Mouse (Mus musculus): ENCODE results near the gene Cdk19. TPM values are rescaled to one million over a fixed set of nuclear protein-coding genes. Genes with fewer than 3 reads are reported as not detected.
A peak's percentile ranks its signal among the peaks of the same experiment; 100 is the strongest.
"Not testable (repeated sequence)": the region's sequence is repeated elsewhere in the genome, so short reads cannot be mapped to it uniquely, and the experiment has no call there.

Cdk19 gene
- polyA plus RNA-seq, 1 experiment from 2014 or later = 11.3 TPM

DNA sequence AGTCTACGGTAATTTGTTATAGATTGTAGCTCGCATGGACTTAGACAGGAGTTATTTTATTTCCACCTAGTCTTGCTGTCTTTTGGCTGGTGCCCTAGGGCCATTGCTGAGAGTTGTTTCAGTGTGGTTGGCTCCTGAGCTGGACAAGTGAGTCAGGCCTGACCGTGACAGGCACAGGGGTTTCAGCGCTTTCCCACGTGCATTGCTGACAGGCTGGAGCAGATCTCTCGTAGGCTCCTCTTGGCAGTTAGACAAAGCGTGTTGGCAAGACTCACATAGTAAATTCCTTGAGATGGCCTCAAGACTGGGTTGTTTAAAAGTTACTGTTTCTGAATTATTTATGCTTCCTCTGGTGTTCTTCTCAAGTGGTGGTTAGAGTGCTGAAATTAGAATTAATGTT, 77.6 kb downstream of the Cdk19 start:
- no peak for ATAC-seq (replicated peaks; ENCODE audit: insufficient number of reproducible peaks, low FRiP score, low TSS enrichment, low read depth)
- Histone ChIP-seq H3K9me3 (replicated peaks; ENCODE audit: control insufficient read depth, low read length) (no peaks in the 10 kb centered on the region), H3K27me3 (ENCODE audit: control insufficient read depth, insufficient read depth, low read length) (no peaks in the 10 kb centered on the region), H3K9ac (replicated peaks; ENCODE audit: low read length) (no peak overlapping the region), H3K36me3 (replicated peaks; ENCODE audit: control insufficient read depth, insufficient read depth, low read depth, low read length) (no peaks in the 10 kb centered on the region), H3K27ac (replicated peaks; ENCODE audit: low read depth, low read length) (no peak overlapping the region), H3K4me1 (ENCODE audit: control insufficient read depth, insufficient read depth, low read length) (no peaks in the 10 kb centered on the region), H3K4me2 (ENCODE audit: low read depth, low read length) (no peak overlapping the region), H3K4me3 (ENCODE audit: low read depth, low read length) (no peak overlapping the region)
- DNase-seq (ENCODE audit: low spot score) = no peak
- WGBS = 79% methylated on average over 7 of the region's 7 CpGs

DNA sequence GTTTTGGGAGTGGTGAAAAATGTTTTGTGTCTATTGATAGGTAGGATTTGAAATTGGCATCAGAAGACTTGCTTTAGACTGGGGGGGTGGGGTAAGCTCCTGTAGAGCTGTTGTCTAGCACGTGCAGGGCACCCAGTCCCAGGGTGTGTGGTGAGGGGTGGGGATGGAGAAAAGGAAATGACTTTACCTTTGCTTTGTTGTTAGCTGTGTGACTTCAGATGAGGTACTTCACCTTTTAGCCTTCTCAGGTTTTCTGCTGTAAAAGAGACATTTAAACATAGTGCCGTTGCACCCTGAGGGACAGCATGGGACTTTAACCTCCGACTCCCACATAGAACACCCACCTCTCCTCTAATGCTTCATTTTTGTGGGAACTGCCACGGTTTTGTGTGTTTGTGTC, 80.5 kb downstream of the Cdk19 start:
- Histone ChIP-seq H3K9ac (replicated peaks; ENCODE audit: low read length) (no peak overlapping the region), H3K4me3 (ENCODE audit: low read depth, low read length) (no peak overlapping the region), H3K4me2 (ENCODE audit: low read depth, low read length) (no peak overlapping the region), H3K4me1 (ENCODE audit: control insufficient read depth, insufficient read depth, low read length) (no peaks in the 10 kb centered on the region), H3K36me3 (replicated peaks; ENCODE audit: control insufficient read depth, insufficient read depth, low read depth, low read length) (no peaks in the 10 kb centered on the region), H3K27me3 (ENCODE audit: control insufficient read depth, insufficient read depth, low read length) (no peaks in the 10 kb centered on the region), H3K9me3 (replicated peaks; ENCODE audit: control insufficient read depth, low read length) (no peaks in the 10 kb centered on the region), H3K27ac (replicated peaks; ENCODE audit: low read depth, low read length) (no peak overlapping the region)
- 81% methylated on average over 4 of the region's 4 CpGs for WGBS
- ATAC-seq (replicated peaks; ENCODE audit: insufficient number of reproducible peaks, low FRiP score, low TSS enrichment, low read depth) (no peak), DNase-seq (ENCODE audit: low spot score) (no peak)

DNA sequence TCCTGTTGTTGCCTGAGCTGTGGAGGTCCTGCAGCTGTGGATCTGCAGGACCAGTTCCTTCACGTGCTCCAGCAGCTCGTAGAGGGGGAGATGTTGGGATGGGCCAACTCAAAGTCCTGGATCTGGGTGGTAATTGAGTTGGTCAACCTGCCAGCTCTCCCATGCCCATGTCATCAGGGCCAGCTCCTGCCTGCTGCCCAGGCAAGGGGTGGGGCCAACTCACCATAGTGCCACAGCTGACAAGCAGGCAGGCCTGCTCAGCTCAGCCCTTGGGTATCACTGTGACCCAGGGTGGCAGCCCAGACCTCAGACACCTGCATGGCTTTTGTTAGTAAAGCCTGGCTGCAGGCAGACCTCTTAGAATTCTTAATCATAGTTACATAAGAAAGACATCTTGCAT, 81.3 kb downstream of the Cdk19 start:
- WGBS = 88% methylated on average over 2 of the region's 2 CpGs
- H3K9ac ChIP-seq (replicated peaks; ENCODE audit: low read length) = no peak overlapping the region
- ATAC-seq (replicated peaks; ENCODE audit: insufficient number of reproducible peaks, low FRiP score, low TSS enrichment, low read depth) (no peak), DNase-seq (ENCODE audit: low spot score) (no peak)
- H3K36me3 ChIP-seq (replicated peaks; ENCODE audit: control insufficient read depth, insufficient read depth, low read depth, low read length) = no peaks in the 10 kb centered on the region
- no peaks in the 10 kb centered on the region for H3K9me3 ChIP-seq (replicated peaks; ENCODE audit: control insufficient read depth, low read length)
- no peak overlapping the region for H3K4me3 ChIP-seq (ENCODE audit: low read depth, low read length)
- H3K27me3 ChIP-seq (ENCODE audit: control insufficient read depth, insufficient read depth, low read length) = no peaks in the 10 kb centered on the region
- H3K27ac ChIP-seq (replicated peaks; ENCODE audit: low read depth, low read length) = no peak overlapping the region
- no peak overlapping the region for H3K4me2 ChIP-seq (ENCODE audit: low read depth, low read length)
- H3K4me1 ChIP-seq (ENCODE audit: control insufficient read depth, insufficient read depth, low read length) = no peaks in the 10 kb centered on the region

DNA sequence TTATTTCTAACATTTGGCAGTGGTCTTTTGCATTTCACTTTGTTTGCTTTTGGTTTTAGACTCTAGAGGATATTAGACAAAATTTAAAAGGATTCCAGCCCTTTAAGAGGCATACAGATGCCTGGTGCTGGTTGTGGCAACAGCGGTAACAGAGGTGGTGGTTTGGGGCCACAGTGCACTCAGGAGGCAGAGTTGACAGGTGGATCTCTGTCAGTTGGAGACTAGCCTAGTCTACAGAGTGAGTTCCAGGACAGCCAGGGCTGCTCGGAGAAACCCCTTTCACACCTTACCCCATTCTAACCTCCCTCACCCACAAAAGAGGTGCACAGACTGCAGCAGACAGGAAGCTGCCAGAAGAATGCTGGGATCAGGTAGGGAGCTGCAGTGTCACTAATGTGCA, 82.4 kb downstream of the Cdk19 start:
- Histone ChIP-seq H3K9me3 (replicated peaks; ENCODE audit: control insufficient read depth, low read length) (no peaks in the 10 kb centered on the region), H3K27ac (replicated peaks; ENCODE audit: low read depth, low read length) (no peak overlapping the region), H3K36me3 (replicated peaks; ENCODE audit: control insufficient read depth, insufficient read depth, low read depth, low read length) (no peaks in the 10 kb centered on the region), H3K9ac (replicated peaks; ENCODE audit: low read length) (no peak overlapping the region), H3K27me3 (ENCODE audit: control insufficient read depth, insufficient read depth, low read length) (no peaks in the 10 kb centered on the region), H3K4me1 (ENCODE audit: control insufficient read depth, insufficient read depth, low read length) (no peaks in the 10 kb centered on the region), H3K4me3 (ENCODE audit: low read depth, low read length) (no peak overlapping the region), H3K4me2 (ENCODE audit: low read depth, low read length) (no peak overlapping the region)
- WGBS = 80% methylated on average over 2 of the region's 2 CpGs
- no peak for ATAC-seq (replicated peaks; ENCODE audit: insufficient number of reproducible peaks, low FRiP score, low TSS enrichment, low read depth)
- no peak for DNase-seq (ENCODE audit: low spot score)

DNA sequence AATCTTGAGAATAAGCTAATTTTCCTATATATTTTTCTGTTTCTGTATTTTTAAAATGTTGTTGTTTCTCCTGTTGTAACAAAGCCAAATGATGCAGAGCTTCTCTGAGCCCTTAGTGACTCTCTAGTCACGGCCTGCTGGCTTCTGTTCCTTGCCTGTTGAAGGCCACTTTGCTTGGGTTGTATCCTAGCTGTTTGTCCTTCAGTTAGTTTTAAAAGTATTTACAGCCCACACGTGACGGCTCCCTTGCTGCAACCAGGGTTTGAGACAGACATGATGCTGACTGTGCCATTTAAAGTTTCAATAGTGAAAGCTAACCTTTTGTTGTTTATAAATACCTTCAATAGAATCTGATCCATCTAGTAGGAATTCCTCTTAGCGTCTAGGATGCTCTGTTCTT, 83.3 kb downstream of the Cdk19 start:
- DNase-seq (ENCODE audit: low spot score) = no peak
- Histone ChIP-seq H3K27ac (replicated peaks; ENCODE audit: low read depth, low read length) (no peak overlapping the region), H3K9ac (replicated peaks; ENCODE audit: low read length) (no peak overlapping the region), H3K36me3 (replicated peaks; ENCODE audit: control insufficient read depth, insufficient read depth, low read depth, low read length) (no peaks in the 10 kb centered on the region), H3K9me3 (replicated peaks; ENCODE audit: control insufficient read depth, low read length) (no peaks in the 10 kb centered on the region), H3K4me1 (ENCODE audit: control insufficient read depth, insufficient read depth, low read length) (no peaks in the 10 kb centered on the region), H3K4me3 (ENCODE audit: low read depth, low read length) (no peak overlapping the region), H3K4me2 (ENCODE audit: low read depth, low read length) (no peak overlapping the region), H3K27me3 (ENCODE audit: control insufficient read depth, insufficient read depth, low read length) (no peaks in the 10 kb centered on the region)
- WGBS = 57% methylated on average over 4 of the region's 4 CpGs
- no peak for ATAC-seq (replicated peaks; ENCODE audit: insufficient number of reproducible peaks, low FRiP score, low TSS enrichment, low read depth)

DNA sequence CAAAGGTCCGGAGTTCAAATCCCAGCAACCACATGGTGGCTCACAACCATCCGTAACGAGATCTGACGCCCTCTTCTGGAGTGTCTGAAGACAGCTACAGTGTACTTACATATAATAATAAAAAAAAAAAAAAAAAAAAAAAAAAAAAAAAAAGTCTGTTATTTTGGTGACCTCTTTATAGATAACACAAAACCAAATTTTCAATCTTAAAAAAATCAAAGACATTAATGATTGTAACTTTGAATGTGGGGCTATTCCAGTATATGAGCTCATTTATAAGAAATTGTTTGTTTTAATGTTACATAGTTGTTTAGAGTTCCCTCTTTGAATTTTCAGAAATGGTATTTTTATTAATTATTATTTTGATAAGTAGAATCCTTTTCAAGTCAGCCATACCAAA, 85.1 kb downstream of the Cdk19 start:
- H3K4me3 ChIP-seq (ENCODE audit: low read depth, low read length); ATAC-seq (replicated peaks; ENCODE audit: insufficient number of reproducible peaks, low FRiP score, low TSS enrichment, low read depth); H3K27me3 ChIP-seq (ENCODE audit: control insufficient read depth, insufficient read depth, low read length); H3K27ac ChIP-seq (replicated peaks; ENCODE audit: low read depth, low read length); H3K4me1 ChIP-seq (ENCODE audit: control insufficient read depth, insufficient read depth, low read length); H3K4me2 ChIP-seq (ENCODE audit: low read depth, low read length); H3K36me3 ChIP-seq (replicated peaks; ENCODE audit: control insufficient read depth, insufficient read depth, low read depth, low read length); H3K9ac ChIP-seq (replicated peaks; ENCODE audit: low read length); H3K9me3 ChIP-seq (replicated peaks; ENCODE audit: control insufficient read depth, low read length); DNase-seq (ENCODE audit: low spot score): not testable (repeated sequence)
- WGBS = 80% methylated on average over 3 of the region's 4 CpGs

DNA sequence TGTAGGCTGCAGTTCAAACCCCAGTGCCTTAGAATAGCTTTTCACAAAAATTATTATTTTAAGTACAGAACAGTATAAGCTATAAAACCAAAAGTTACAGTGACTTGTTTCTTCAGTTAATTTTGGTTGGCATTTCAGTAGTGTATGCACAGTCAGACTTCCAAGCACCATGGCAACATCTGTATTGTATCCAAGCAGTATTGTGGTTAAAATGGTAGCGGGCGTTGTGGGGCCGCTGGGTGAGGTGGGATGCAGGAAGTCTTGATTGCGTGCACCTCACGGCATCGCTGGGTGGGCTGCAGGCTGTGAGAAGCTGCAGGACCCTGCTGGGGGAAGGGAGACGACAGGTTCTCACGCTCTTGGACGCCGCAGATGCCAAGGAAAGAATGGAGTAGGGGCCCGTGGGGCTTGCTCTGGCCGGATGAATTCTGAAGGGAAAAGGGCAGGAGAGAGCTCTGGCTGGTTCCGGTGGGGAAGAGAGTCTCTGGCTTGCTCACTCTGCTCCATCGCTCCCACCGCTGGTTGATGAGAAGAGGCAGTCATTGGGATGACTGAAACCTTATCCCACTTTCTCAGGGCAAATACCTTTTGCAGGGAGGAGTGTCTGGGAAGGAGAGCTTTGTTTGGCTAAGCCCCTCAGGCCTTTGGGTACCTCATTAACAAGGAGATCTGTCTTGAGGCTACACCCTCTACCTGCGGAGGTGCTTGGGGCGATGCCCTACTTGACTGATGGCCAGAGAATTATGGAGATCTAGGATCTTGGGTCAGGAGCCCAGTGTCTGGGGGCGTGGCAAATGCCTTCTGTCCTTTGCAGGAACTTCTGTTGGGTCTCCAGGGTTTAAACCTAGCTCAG, 86.1 kb downstream of the Cdk19 start:
- Histone ChIP-seq H3K4me2 (ENCODE audit: low read depth, low read length) (peak overlapping the region; percentile 25), H3K4me3 (ENCODE audit: low read depth, low read length) (no peak overlapping the region), H3K27ac (replicated peaks; ENCODE audit: low read depth, low read length) (no peak overlapping the region), H3K27me3 (ENCODE audit: control insufficient read depth, insufficient read depth, low read length) (no peaks in the 10 kb centered on the region), H3K36me3 (replicated peaks; ENCODE audit: control insufficient read depth, insufficient read depth, low read depth, low read length) (no peaks in the 10 kb centered on the region), H3K9ac (replicated peaks; ENCODE audit: low read length) (no peak overlapping the region), H3K9me3 (replicated peaks; ENCODE audit: control insufficient read depth, low read length) (no peaks in the 10 kb centered on the region), H3K4me1 (ENCODE audit: control insufficient read depth, insufficient read depth, low read length) (no peaks in the 10 kb centered on the region)
- 37% methylated on average over 18 of the region's 18 CpGs for WGBS
- peak; percentile 21 for DNase-seq (ENCODE audit: low spot score)
- no peak; the same call in 1 of the 2 replicates for ATAC-seq (replicated peaks; ENCODE audit: insufficient number of reproducible peaks, low FRiP score, low TSS enrichment, low read depth)

DNA sequence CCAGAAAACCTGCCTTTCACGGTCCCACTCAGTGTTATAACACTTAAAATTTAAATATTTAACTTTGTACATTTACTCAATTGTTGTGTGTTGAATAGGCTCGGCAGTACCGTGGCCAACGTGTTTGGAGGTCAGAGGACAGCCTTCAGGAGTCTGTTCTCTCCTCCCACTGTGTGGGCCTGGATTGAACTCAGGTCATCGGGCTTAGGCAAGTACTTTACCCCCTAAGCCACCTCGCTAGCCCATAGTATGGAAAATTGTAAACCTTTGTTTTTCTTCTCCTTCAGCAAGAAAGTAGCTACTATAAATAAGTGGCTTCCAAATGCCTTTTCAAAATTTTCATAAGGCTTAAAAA, 86.7 kb downstream of the Cdk19 start:
- H3K4me2 ChIP-seq (ENCODE audit: low read depth, low read length) = no peak overlapping the region
- no peaks in the 10 kb centered on the region for H3K9me3 ChIP-seq (replicated peaks; ENCODE audit: control insufficient read depth, low read length)
- no peak overlapping the region for H3K4me3 ChIP-seq (ENCODE audit: low read depth, low read length)
- no peaks in the 10 kb centered on the region for H3K36me3 ChIP-seq (replicated peaks; ENCODE audit: control insufficient read depth, insufficient read depth, low read depth, low read length)
- no peaks in the 10 kb centered on the region for H3K27me3 ChIP-seq (ENCODE audit: control insufficient read depth, insufficient read depth, low read length)
- no peak for DNase-seq (ENCODE audit: low spot score)
- no peak for ATAC-seq (replicated peaks; ENCODE audit: insufficient number of reproducible peaks, low FRiP score, low TSS enrichment, low read depth)
- no peak overlapping the region for H3K9ac ChIP-seq (replicated peaks; ENCODE audit: low read length)
- WGBS = 63% methylated on average over 6 of the region's 6 CpGs
- H3K4me1 ChIP-seq (ENCODE audit: control insufficient read depth, insufficient read depth, low read length) = no peaks in the 10 kb centered on the region
- H3K27ac ChIP-seq (replicated peaks; ENCODE audit: low read depth, low read length) = no peak overlapping the region

Measured in embryonic facial prominence, embryonic 11.5 days (tissue).